Mouse (Mus musculus): ENCODE data around the gene Adam6a. TPM values are rescaled to one million over a fixed set of nuclear protein-coding genes. Genes with fewer than 3 reads are reported as not detected.
"Not testable (repeated sequence)": the region's sequence is repeated elsewhere in the genome, so short reads cannot be mapped to it uniquely, and the experiment has no call there.

Gene Adam6a
- polyA plus RNA-seq (2012), result not detected in 2 replicates

DNA sequence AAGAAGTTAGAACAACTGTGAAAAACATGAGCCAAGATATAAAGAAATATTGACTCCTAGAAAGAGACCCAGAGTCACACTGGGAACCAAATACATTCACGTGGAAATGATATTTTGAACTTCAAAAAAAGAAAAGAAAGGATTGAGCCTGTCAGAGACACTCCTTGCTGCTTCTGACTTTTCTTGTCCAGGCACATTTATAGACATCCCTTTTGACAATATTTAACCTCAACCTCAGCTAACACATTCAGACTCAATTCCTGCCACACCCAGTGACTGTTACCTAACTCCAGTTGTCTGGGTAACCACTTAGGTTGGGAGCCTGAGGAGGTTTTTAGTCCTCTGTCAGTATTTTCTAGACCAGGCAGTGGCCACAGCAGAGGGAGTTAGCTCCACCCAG lies at the start of gene Adam6a:
Adam6a (plus strand) TSS at position 301 of the 400 bp plus-strand sequence.
- TF ChIP-seq GATA1 (IDR thresholded peaks at IDR 0.05; ENCODE audit: low read length), result not testable (repeated sequence)

DNA sequence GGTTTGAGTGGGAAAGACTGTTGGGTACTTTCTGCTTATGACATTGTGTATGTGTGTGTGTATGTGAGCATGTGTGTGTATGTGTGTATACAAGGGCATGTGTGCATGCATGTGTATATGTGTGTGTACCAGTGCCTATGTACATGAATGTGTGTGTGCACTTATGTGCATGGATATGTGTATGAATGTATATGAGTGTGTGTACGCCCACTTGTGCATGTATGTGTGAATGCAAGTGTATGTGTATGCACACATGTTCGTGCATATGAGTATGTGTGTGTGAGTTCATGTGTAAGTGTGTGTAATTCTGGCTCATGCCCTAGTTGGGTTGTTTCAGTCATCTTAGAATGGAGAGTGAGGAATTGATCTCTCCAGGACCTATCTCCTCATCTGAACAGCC lies 17.8 kb upstream of the Adam6a start:
- TF ChIP-seq GATA1 (IDR thresholded peaks at IDR 0.05; ENCODE audit: low read length), result no peak

DNA sequence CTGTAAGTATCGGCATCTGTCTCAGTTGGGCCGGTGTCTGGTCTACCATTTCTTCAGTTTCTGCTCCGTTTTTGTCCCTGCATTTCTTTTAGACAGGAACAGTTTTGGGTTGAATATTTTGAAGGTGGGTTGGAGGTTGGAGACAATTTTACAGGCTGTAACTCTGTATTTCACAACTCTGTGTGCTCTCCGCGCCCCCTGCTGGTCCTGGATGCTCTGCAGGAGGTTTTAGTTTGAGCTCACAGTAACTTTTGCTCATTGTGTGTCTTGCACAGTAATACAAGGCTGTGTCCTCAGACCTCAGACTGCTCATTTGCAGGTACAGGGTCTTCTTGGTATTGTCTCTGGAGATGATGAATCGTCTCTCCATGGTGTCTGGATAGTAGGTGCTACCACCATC lies 34.5 kb downstream of the Adam6a start:
- no peak for TF ChIP-seq GATA1 (IDR thresholded peaks at IDR 0.05; ENCODE audit: low read length)

DNA sequence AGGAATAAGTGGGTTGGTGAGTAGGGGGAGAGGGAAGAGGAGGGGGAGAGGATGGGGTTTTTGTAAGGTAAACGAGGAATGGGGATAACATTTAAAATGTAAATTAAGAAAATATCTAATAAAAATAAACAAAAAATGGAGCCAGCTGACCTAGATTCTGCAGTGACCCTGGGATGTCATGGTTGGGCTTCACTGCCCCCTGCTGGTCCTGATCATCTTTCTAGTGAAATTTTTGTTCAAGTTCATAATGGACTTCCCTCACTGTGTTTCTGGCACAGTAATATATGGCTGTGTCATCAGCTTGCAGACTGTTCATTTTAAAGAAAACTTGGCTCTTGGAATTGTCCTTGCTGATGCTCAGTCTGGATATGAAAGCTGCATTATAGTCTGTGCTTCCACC lies 44.3 kb downstream of the Adam6a start:
- no peak for TF ChIP-seq GATA1 (IDR thresholded peaks at IDR 0.05; ENCODE audit: low read length)

Other genes with a start within 250 kb of the Adam6a start
- gene Adam6b, start 54.4 kb upstream of the Adam6a start, polyA plus RNA-seq (2012), result not detected in 2 replicates

Data from G1E-ER4 (cell line).